Mouse (Mus musculus): Measurements from ENCODE around the gene Celsr2.

The Celsr2 gene

DNA sequence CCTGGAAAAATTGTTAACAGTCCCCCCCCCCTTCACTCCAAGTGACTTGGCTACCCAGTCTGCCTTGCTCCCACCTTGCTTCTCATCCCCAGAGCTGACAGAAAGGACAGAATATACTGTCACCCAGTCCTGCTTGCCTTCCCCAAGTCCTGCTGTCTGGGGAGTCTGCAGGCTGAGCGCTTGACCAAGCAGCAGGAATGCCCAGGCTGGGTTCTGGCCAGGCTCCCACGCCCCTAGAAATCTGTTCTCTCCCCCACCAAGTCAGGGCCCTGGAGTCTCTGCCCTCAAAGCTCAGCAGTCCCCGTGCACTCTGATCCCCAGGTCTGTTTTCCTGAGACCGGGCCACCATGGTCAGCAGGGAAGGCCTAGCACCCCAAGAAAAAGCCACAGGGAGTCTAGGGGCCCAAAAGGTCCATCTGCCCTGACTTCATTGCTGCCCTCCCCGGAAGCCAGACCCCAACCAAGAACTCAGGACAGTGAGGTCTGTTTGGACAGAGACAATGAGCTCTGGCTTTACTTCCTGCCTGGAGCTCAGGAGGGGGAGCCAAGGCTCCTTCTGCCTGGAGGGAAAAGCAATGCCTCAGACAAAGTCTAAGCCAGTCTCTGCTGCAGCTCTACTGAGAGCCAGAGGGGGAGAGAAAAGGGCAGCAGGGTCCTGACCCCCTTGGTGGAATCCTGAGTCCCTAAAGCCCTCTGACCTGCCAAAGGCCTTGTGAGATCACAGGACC is 4.2 kb downstream of the Celsr2 start:
- DNase-seq, result no peak

GRCm38 (mm10) chr3:108410359-108410714 is 5.0 kb downstream of the Celsr2 start:
- DNase-seq, result no peak

DNA sequence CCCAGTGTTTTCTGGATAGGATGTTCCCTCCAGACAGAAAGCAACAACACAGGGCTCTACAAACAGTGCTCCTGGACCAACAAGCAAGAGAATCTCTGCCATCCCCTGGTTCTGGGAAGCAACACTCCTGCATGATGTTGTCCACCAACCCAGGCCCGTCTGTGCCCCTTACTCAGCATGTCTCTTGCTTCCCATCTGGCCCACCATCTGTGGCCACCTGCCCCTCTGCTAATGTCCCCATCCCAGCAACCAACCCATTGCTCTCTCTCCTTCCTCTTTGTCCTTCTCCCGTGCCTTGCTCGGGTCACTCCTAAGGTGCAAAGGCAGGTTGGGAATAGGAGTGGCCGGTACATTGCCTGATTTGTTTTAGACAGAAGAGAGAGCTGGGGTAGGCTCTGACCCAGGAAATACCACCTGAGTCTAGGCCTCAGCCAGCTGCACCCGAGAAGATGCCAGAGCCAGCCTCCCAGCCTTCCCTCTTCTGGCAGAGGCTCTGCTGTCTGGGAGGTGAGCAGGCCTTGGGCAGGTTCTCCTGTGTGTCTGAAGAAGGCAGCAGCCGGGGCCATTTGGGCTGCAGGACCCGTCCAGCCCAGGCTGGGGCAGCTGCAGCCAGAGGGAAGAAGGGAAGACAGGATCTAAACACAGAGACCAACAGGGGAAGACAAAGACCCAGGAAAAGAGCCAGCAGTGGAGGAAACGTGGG is 5.5 kb downstream of the Celsr2 start:
- no peak for DNase-seq

DNA sequence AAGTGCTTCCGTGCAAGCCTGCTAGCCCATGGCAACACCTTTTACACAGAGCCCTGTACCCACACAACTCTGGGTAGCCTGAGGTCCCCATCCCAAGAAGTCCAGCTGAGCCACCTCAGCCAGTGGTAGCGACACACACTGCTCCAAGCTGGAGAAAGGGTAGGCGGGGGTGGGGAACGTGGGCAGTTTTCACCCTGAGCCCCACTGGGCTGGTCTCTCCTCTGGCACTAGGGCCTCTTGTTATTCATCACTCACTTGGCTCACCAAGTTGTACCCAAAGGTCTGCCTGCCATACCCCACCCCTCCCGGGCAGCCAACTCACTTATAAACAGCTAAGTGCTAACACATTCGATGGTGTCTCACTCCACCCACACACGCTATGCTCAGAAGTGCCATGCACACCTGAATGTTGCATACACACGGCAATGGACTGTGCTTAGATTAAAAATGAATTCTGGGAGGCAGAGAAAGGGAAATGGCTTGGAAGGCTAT is 6.8 kb downstream of the Celsr2 start:
- no peak for DNase-seq

DNA sequence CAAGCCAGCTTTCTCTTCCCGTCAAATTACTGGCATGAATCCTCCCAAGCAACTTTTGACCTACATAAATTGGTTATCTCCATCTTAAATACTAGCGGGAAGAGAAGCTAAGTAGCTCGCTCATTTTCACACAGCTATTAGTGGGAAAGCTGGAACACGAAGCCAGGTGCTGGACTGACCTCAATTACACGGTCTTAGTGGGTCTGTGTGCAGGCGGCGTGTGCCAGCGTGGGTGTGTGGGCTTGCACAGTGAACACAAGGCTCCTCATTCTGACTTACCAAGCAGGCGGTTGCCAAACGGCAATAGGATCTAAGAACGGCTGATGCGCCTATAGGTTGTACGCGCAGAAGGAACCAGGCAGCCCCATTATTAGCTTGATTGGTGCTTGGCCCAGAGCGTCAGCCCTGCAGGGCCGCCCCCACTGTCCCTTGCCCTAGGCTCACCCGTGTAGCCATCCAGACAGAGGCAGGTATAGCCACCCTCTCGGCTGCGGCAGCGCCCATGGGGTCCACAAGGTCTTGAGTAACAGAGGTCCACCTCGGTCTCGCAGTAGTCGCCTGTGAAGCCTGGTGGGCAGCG is 9.0 kb downstream of the Celsr2 start:
- DNase-seq, result no peak

DNA sequence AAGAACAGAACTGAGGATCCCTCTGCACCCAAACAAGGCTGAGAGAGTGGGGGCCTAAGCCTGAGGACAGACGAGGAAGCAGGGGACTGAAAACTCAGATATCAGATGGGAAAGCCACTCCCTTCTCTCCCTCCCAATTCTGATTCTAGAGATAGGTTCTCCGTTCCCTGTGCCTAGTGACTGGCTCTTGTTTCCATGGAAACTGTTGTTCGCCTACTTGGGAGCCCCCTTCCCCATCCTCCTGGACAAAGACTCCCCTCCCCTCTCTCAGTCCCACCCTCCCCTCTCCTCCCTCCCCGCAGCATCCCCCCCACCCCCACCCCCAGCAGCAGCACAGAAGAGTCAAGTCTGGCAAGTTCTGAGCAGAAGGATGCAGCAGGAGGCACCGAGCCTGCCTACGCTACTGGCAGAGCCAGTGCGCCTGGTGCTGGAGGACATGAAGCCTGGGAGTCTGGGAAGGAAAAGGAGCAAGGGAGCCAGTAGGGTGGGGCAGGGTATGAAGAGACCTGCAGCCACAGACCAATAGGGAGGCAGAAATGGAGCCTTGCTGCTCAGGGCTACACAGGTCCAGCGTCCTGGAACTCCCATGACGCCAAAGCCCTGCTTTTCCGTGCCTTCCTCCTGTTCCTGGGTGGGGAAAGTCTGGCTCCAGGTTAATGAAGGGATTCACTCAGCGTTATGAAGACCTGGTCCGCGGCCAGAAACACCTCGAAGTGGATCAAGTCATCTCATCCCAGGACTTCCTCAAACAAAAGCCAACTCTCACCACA is 9.6 kb downstream of the Celsr2 start:
- DNase-seq, result no peak

DNA sequence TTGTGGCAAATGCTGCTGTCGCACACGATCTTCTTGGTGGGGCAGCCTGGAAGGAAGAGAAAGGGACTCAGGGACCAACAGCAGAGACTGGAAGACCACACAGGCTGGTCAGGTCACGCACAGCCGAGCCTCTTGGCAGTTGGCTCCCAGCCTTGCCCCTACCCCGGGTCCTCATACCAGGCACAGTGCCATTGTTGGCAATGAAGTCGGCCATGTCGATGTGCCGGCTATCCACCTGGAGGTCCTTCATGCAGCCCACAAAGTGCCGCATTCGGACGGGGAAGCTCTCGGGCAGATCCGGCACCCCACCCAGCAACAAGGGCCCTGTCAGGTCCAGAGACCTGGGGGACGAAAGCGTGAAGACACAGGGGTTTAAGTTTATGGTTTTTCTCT is 12.8 kb downstream of the Celsr2 start:
- no peak for DNase-seq

- DNase-seq, result peak; percentile 80
Measured at GRCm38 (mm10) chr3:108401692-108402527, 13.4 kb downstream of the Celsr2 start.

DNA sequence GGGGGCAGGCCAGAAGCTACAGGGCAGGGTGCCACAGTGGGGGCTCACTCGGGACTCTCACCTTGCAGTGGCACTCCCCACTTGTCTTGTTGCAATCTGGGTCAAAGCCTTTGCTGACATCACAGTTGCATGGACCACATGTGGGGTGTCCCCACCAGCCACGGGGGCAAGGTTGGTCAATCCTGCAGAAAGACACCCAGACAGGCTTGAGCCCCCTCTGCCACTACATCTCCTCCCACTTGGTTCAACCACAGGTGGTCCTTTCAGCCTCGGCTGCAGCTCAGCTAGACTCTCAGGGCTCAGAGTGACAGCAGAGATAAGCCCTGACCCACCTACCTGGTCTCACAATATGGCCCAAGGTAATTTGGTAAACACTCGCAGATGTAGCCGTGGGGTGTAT is 14.9 kb downstream of the Celsr2 start:
- no peak for DNase-seq

GRCm38 (mm10) chr3:108398281-108398680 is 17.1 kb downstream of the Celsr2 start:
- no peak for DNase-seq

DNA sequence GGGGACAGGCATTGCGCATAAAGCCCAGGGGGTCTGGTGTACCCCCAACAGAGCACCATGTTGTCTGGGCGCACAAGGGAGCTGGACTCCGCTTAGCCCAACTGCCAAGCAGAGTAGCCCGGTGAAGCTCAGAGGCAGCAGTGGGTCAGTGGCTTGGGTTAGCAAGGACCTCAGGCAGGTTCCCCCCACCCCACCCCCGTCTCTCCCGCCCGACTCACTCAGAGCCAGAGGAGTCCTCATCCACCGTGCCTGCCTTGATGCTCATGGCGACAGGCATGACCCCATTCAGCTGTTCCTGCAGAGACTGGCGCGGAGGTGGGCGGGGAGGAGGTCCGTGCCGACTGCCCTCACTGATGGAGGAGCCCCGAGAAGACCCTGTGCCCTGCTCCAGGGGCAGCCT is 22.6 kb downstream of the Celsr2 start:
- no peak for DNase-seq

GRCm38 (mm10) chr3:108392299-108392698 is 23.1 kb downstream of the Celsr2 start:
- no peak for DNase-seq

DNA sequence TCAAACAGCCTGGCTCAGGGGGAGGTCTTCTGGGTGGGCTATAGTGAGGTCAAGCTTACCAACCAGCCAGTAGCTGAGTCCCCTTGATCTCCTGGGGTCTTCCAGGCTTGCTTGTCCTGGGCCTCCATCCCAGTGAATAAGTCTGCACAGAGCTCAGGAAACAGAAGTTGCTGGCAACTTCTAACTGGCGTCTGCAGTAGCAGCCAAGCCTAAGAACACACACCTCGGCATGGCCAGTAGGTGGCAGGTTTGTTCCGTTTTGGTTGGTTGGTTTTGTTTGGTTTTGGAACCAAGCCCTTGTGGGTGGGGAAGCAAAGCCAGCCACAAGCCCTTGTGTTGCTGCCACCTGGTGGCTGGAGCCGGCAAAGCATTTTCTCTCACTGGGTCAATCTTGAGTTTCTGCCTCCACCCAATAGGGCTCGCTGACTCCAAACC is 26.2 kb downstream of the Celsr2 start:
- DNase-seq, result peak; percentile 98

GRCm38 (mm10) chr3:108386186-108386585 is 29.2 kb downstream of the Celsr2 start:
- no peak for DNase-seq

DNA sequence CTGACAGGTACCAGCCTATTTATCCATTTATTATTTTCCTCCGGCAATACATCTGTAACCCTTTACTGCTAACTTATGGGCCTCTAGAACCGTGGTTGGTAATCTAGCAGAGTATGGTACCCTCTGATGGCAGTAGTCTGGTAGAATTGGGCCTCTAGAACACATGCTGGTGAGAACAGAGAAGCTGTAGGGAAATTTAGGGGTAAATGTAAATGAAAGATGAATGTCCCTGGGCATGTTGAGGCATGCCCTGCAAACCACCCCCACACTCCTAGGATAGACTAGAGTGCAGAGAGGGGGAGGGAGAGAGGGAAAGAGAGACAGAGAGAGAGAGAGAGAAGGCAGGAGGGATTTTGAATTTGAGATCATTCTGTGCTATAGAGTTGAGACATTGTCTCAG is 30.9 kb downstream of the Celsr2 start:
- no peak for DNase-seq

- peak; percentile 82 for DNase-seq
Measured at GRCm38 (mm10) chr3:108383485-108384354, 31.6 kb downstream of the Celsr2 start, which contains the start of gene Psrc1. Psrc1 (plus strand) TSS chr3:108383839.

DNA sequence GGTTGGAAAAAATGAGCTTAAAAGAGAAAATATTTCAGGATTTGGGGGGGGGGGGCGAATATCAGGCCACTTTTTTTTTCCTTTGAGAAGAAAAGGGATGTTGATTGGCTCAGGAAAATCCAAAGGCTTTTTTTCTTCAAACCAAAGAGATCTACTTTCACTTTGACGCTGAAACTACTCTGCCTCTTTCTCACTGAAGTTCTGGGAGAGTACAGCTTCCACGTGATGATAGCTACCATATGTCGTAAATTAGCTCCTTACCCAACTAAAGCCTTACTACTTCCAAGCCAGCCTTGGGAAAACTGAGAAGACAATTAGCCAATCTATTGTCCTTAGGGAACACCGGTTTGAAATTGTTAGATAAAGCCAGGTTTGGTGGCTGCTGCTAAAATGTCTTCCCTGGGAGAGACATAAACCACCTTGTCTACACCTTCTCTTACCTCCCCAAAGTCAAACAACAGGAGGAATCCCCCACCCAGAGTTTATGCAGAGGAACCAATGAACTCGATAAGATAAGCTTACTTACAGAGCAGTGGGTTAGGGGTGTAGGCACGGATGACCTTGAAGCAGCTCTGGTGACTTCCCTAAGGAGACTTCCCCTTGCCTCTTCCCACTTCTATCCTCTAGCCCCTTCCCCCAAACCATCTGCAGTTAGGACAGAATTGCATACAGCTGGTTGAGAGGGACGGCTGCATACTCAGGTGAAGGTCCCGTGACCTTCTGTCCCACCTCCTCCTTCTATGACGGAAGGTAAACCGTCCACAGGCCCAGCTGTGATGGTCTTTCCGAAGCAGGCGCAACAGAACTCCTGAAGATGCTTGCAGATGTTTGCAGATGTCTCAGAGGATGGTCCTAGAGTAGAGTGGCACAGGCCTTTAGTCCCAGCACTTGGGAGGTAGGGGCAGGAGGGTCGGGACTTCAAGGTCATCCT is 33.1 kb downstream of the Celsr2 start:
- DNase-seq, result no peak

DNA sequence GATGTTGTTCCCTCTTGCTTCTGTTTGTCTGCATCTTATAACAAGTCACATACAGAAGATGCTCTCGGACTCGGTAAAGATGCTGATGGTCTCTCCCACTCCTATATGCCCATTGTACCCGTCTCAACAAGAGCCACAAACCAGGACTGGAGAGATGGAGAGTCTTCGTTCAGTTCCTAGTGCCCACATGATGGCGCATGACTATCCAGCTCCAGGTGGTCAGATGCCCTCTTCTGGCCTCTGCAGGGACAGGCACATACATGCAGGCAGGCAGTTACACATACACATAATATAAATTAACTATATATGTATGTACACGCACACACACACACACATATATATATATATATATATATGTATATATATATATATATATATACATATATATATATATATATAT is 34.7 kb downstream of the Celsr2 start:
- no peak for DNase-seq

- DNase-seq, result no peak
Measured at GRCm38 (mm10) chr3:108378875-108379663, 36.3 kb downstream of the Celsr2 start.

Data from right cerebral cortex, postnatal 4 days (tissue).